Mouse (Mus musculus) cerebellum, adult 2 months (tissue): Measurements from ENCODE around the gene Gadd45g.

Experiments
- CTCF ChIP-seq: fragments of 200-500 bp; IDR thresholded peaks from 2 replicates; pipeline ENCODE4 v1.5.1; 2011; ENCODE audit warnings: low read depth, mild to moderate bottlenecking, control low read depth, low read length, moderate library complexity, borderline replicate concordance; ENCODE audit not compliant: insufficient read depth
- POLR2A ChIP-seq: fragments of 200-500 bp; IDR thresholded peaks from 2 replicates; pipeline ENCODE4 v1.6.1; 2011; ENCODE audit warnings: low read length, control low read depth, borderline replicate concordance; ENCODE audit not compliant: insufficient read depth

- no peak for TF ChIP-seq CTCF
- TF ChIP-seq POLR2A, result no peak
Measured at GRCm38 (mm10) chr13:51853301-51854243, 7.1 kb downstream of the Gadd45g start.
